In the genomic region with DNA sequence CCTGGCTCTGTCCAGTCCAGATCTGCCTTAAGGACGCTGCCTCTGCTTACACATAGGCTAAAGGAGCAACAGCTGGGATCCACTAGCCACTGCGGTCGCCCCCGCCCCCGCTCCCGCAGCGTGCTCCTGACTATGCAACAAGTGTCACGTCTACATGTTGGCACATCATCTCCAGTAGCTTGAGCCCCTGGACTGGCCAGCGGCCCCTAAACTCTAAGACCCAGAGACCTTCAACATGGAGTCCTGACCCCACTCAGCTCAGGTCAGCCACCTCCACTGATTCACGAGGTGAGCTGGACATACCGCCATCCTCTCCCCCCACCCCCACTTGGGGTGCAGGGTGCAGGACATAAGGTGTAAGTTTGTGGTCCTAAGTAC, we compare ENCODE assay signal across 9 mouse cellular contexts. TPM values are rescaled to one million over a fixed set of nuclear protein-coding genes. Genes with fewer than 3 reads are reported as not detected.
DNase-seq lines count a peak whose midpoint lies in the region; ATAC-seq and TF ChIP-seq lines count a peak whose summit lies in the region.
"Had no signal": no experiment of that assay in that cellular context is flagged by ENCODE, and none has a peak within 500 bp of the region (broad histone marks: within the 10 kb centered on the region; RNA-seq: fewer than 3 reads in every experiment).

No protein-coding gene starts in this region.

- H3K4me1 ChIP-seq in heart, embryonic 11.5 days (ENCODE audit: control insufficient read depth, insufficient read depth, low read length), result no peaks in the 10 kb centered on the region
- no peaks in the 10 kb centered on the region; the same call in 1 of the 2 replicates for H3K4me1 ChIP-seq in cortical plate, adult 2 months (ENCODE audit: control insufficient read depth, insufficient read depth, low read length)
- no peaks in the 10 kb centered on the region for H3K4me1 ChIP-seq in hindbrain, embryonic 14.5 days (replicated peaks; ENCODE audit: control insufficient read depth, insufficient read depth, low read length)
- H3K4me1 ChIP-seq in midbrain, embryonic 15.5 days, result peaks cover 8% of the 10 kb centered on the region

- H3K4me2 ChIP-seq in heart, embryonic 11.5 days, result peak overlapping the region; percentile 80
- peak overlapping the region; percentile 69 for H3K4me2 ChIP-seq in hindbrain, embryonic 14.5 days (replicated peaks)
- H3K4me2 ChIP-seq in midbrain, embryonic 15.5 days, result peak overlapping the region; percentile 85

- TF ChIP-seq POLR2A in cortical plate, adult 2 months (IDR thresholded peaks at IDR 0.05; ENCODE audit: extremely low read depth, insufficient read depth, low read length), result no peak

- intact Hi-C loops in heart, postnatal 14 days (cut with DNase I), result no loop called here
- intact Hi-C loops in left cerebral cortex, postnatal 10 days (cut with DNase I), result loop anchor here (10.0 kb wide), 1 partner anchor 221 kb away; the partner anchor contains the start of gene Utp14a

- WGBS in heart, embryonic 11.5 days (ENCODE audit: insufficient replicate concordance), result 22% methylated on average over 11 of the region's 11 CpGs
- WGBS in hindbrain, embryonic 14.5 days, result 28% methylated on average over 11 of the region's 11 CpGs
- WGBS in midbrain, embryonic 15.5 days, result 15% methylated on average over 11 of the region's 11 CpGs

- H3K9me3 ChIP-seq in heart, embryonic 11.5 days (replicated peaks; ENCODE audit: control insufficient read depth, low read length), result no peaks in the 10 kb centered on the region
- H3K9me3 ChIP-seq in hindbrain, embryonic 14.5 days (ENCODE audit: control insufficient read depth, low read length), result no peaks in the 10 kb centered on the region
- no peaks in the 10 kb centered on the region for H3K9me3 ChIP-seq in midbrain, embryonic 15.5 days

- DNase-seq in heart, postnatal 14 days, result no peak
- DNase-seq in hindbrain, embryonic 14.5 days (ENCODE audit: low spot score), result no peak
- no peak for DNase-seq in ovary, postnatal 36 days (ENCODE audit: low spot score)
- no peak for DNase-seq in left cerebral cortex, postnatal 10 days (ENCODE audit: extremely low spot score in 1 of 2, low spot score in 2 of 2)
- DNase-seq in MN1 (ENCODE audit: low spot score), result no peak

- H3K36me3 ChIP-seq in heart, embryonic 11.5 days (ENCODE audit: control insufficient read depth, insufficient read depth, low read length), result no peaks in the 10 kb centered on the region
- H3K36me3 ChIP-seq in hindbrain, embryonic 14.5 days (replicated peaks; ENCODE audit: control insufficient read depth, insufficient read depth), result no peaks in the 10 kb centered on the region
- no peaks in the 10 kb centered on the region for H3K36me3 ChIP-seq in midbrain, embryonic 15.5 days (replicated peaks)

- H3K27ac ChIP-seq in heart, embryonic 11.5 days (ENCODE audit: low read depth, low read length), result no peak overlapping the region
- H3K27ac ChIP-seq in cortical plate, adult 2 months (ENCODE audit: insufficient read depth, low read length), result no peak overlapping the region
- no peak overlapping the region for H3K27ac ChIP-seq in hindbrain, embryonic 14.5 days
- no peak overlapping the region for H3K27ac ChIP-seq in midbrain, embryonic 15.5 days

- no peak for ATAC-seq in heart, embryonic 11.5 days (replicated peaks; ENCODE audit: insufficient number of reproducible peaks, low FRiP score, low TSS enrichment)
- ATAC-seq in hindbrain, embryonic 14.5 days (ENCODE audit: low FRiP score), result 0 out of 2 replicates have a peak, but pooled peaks have one; percentile 21
- ATAC-seq in midbrain, embryonic 15.5 days (replicated peaks), result 0 out of 2 replicates have a peak, but pooled peaks have one; percentile 25

- no peak overlapping the region for H3K9ac ChIP-seq in heart, embryonic 11.5 days (ENCODE audit: low read depth, low read length)
- H3K9ac ChIP-seq in hindbrain, embryonic 14.5 days, result peak overlapping the region; percentile 41; the same call in 1 of the 2 replicates
- H3K9ac ChIP-seq in midbrain, embryonic 15.5 days, result 0 out of 2 replicates have a peak overlapping the region, but pooled peaks have one; percentile 40

- peaks cover 39% of the 10 kb centered on the region for H3K27me3 ChIP-seq in heart, embryonic 11.5 days (ENCODE audit: control insufficient read depth, insufficient read depth, low read length)
- peaks cover 24% of the 10 kb centered on the region; the same call in 1 of the 2 replicates for H3K27me3 ChIP-seq in hindbrain, embryonic 14.5 days (ENCODE audit: control insufficient read depth, insufficient read depth, low read length)
- peaks cover 22% of the 10 kb centered on the region for H3K27me3 ChIP-seq in midbrain, embryonic 15.5 days (replicated peaks)
- H3K27me3 ChIP-seq: Patski had no signal

- H3K4me3 ChIP-seq in heart, embryonic 11.5 days (ENCODE audit: low read depth, low read length), result peak overlapping the region; percentile 46; the same call in 1 of the 2 replicates
- H3K4me3 ChIP-seq in cortical plate, adult 2 months (ENCODE audit: insufficient read depth, low read length), result peak overlapping the region; percentile 50
- peak overlapping the region; percentile 41 for H3K4me3 ChIP-seq in hindbrain, embryonic 14.5 days (replicated peaks; ENCODE audit: low read length)
- peak overlapping the region; percentile 50 for H3K4me3 ChIP-seq in midbrain, embryonic 15.5 days

- TF ChIP-seq CTCF in cortical plate, adult 2 months (IDR thresholded peaks at IDR 0.05; ENCODE audit: extremely low read depth, insufficient read depth, low read length), result no peak

RNA-seq across cellular contexts. Expression of gene Apln, which starts 0.9 kb away (rescaled TPM):
- polyA plus RNA-seq in heart, embryonic 11.5 days (2014; fragmentation: Nextera tagmentation; extraction: Ambion mirVana), result 0.84 and 0.93 TPM in 2 replicates
- 10 to 100 TPM; 13.2 to 20.6 TPM for total RNA-seq in heart, postnatal 14 days (2021)
- 27.7 and 30.1 TPM in 2 replicates for polyA plus RNA-seq in cortical plate, adult 2 months (2012; rRNA removed)
- polyA plus RNA-seq in hindbrain, embryonic 14.5 days (2014; fragmentation: Nextera tagmentation; extraction: Ambion mirVana), result 1.7 and 2.0 TPM in 2 replicates
- 3.5 and 4.3 TPM in 2 replicates for polyA plus RNA-seq in midbrain, embryonic 15.5 days (2015; fragmentation: Nextera tagmentation; extraction: Ambion mirVana)
- 10 to 100 TPM; 14.9 to 16.6 TPM for total RNA-seq in left cerebral cortex, postnatal 10 days (2021)
